Mouse (Mus musculus): Measurements from ENCODE around the gene Dmd.

The Dmd gene

GRCm38 (mm10) chrX:85049593-85049992, 2100.9 kb downstream of the Dmd start:
- DNase-seq = no peak

GRCm38 (mm10) chrX:85073602-85074001, 2124.9 kb downstream of the Dmd start:
- no peak for DNase-seq

GRCm38 (mm10) chrX:85076845-85077244, 2128.2 kb downstream of the Dmd start:
- no peak for DNase-seq

GRCm38 (mm10) chrX:85077605-85078004, 2128.9 kb downstream of the Dmd start:
- no peak for DNase-seq

GRCm38 (mm10) chrX:85079174-85079573, 2130.5 kb downstream of the Dmd start:
- DNase-seq = no peak

GRCm38 (mm10) chrX:85084237-85085153, 2135.8 kb downstream of the Dmd start:
- no peak for DNase-seq

GRCm38 (mm10) chrX:85089506-85089905, 2140.8 kb downstream of the Dmd start:
- no peak for DNase-seq

- no peak for DNase-seq
Measured at GRCm38 (mm10) chrX:85093354-85093753, 2144.7 kb downstream of the Dmd start.

- DNase-seq = no peak
Measured at GRCm38 (mm10) chrX:85098691-85099090, 2150.0 kb downstream of the Dmd start.

GRCm38 (mm10) chrX:85112418-85112817, 2163.7 kb downstream of the Dmd start:
- DNase-seq = no peak

GRCm38 (mm10) chrX:85132706-85133105, 2184.0 kb downstream of the Dmd start:
- no peak for DNase-seq

GRCm38 (mm10) chrX:85137293-85137692, 2188.6 kb downstream of the Dmd start:
- no peak for DNase-seq

- DNase-seq = no peak
Measured at GRCm38 (mm10) chrX:85171264-85171663, 2222.6 kb downstream of the Dmd start.

- no peak for DNase-seq
Measured at GRCm38 (mm10) chrX:85187565-85187964, 2238.9 kb downstream of the Dmd start.

- no peak for DNase-seq
Measured at GRCm38 (mm10) chrX:85193856-85194255, 2245.2 kb downstream of the Dmd start.

GRCm38 (mm10) chrX:85197688-85198087, 2249.0 kb downstream of the Dmd start:
- DNase-seq = no peak

GRCm38 (mm10) chrX:85199398-85199797, 2250.7 kb downstream of the Dmd start:
- DNase-seq = no peak

GRCm38 (mm10) chrX:85207001-85207400, 2258.3 kb downstream of the Dmd start:
- DNase-seq = no peak

- no peak for DNase-seq
Measured at GRCm38 (mm10) chrX:85226883-85227282, 2278.2 kb downstream of the Dmd start.

- no peak for DNase-seq
Measured at GRCm38 (mm10) chrX:85249379-85249778, 2300.7 kb downstream of the Dmd start, which contains the start of gene Fthl17a. TSS of gene Fthl17a (plus strand) at chrX:85249679.
